Mouse (Mus musculus): Measurements from ENCODE around the gene Uqcc2. TPM values are rescaled to one million over a fixed set of nuclear protein-coding genes. Genes with fewer than 3 reads are reported as not detected.

The Uqcc2 gene
- polyA plus RNA-seq, 2 experiments = 233 to 343 TPM

- H3K36me3 ChIP-seq (ENCODE audit: control insufficient read depth, insufficient read depth, low read length) = no peaks in the 10 kb centered on the region
- no peaks in the 10 kb centered on the region for H3K4me1 ChIP-seq (ENCODE audit: control insufficient read depth, insufficient read depth, low read length)
- no peak overlapping the region for H3K4me3 ChIP-seq (replicated peaks; ENCODE audit: low read length)
- H3K9ac ChIP-seq (ENCODE audit: low read depth, low read length, severe bottlenecking) = no peak overlapping the region
- DNase-seq (ENCODE audit: low spot score) (no peak), ATAC-seq (ENCODE audit: low FRiP score, low read depth) (no peak)
- H3K27ac ChIP-seq (replicated peaks; ENCODE audit: low read depth, low read length) = no peak overlapping the region
- no peaks in the 10 kb centered on the region for H3K27me3 ChIP-seq (ENCODE audit: control insufficient read depth, insufficient read depth, low read length)
- TF ChIP-seq POLR2A (IDR thresholded peaks at IDR 0.05; ENCODE audit: borderline replicate concordance, extremely low read depth, insufficient read depth, insufficient read length) = no peak
- WGBS = 62% methylated on average over 8 of the region's 8 CpGs
- no peak overlapping the region for H3K4me2 ChIP-seq (replicated peaks; ENCODE audit: low read depth, low read length, severe bottlenecking)
- H3K9me3 ChIP-seq (ENCODE audit: control insufficient read depth, low read length) = 0 out of 2 replicates have a peak, but pooled peaks cover 2% of the 10 kb centered on the region
Measured at GRCm38 (mm10) chr17:27082796-27083195, 50.9 kb downstream of the Uqcc2 start.

GRCm38 (mm10) chr17:27081868-27082267 is 51.8 kb downstream of the Uqcc2 start:
- Histone ChIP-seq H3K4me1 (ENCODE audit: control insufficient read depth, insufficient read depth, low read length) (no peaks in the 10 kb centered on the region), H3K9me3 (ENCODE audit: control insufficient read depth, low read length) (0 out of 2 replicates have a peak, but pooled peaks cover 3% of the 10 kb centered on the region), H3K27me3 (ENCODE audit: control insufficient read depth, insufficient read depth, low read length) (no peaks in the 10 kb centered on the region), H3K36me3 (ENCODE audit: control insufficient read depth, insufficient read depth, low read length) (no peaks in the 10 kb centered on the region), H3K9ac (ENCODE audit: low read depth, low read length, severe bottlenecking) (no peak overlapping the region), H3K4me3 (replicated peaks; ENCODE audit: low read length) (no peak overlapping the region), H3K4me2 (replicated peaks; ENCODE audit: low read depth, low read length, severe bottlenecking) (no peak overlapping the region), H3K27ac (replicated peaks; ENCODE audit: low read depth, low read length) (no peak overlapping the region)
- DNase-seq (ENCODE audit: low spot score) (no peak), ATAC-seq (ENCODE audit: low FRiP score, low read depth) (no peak)
- TF ChIP-seq POLR2A (IDR thresholded peaks at IDR 0.05; ENCODE audit: borderline replicate concordance, extremely low read depth, insufficient read depth, insufficient read length) = no peak
- WGBS = 79% methylated on average over 5 of the region's 5 CpGs

GRCm38 (mm10) chr17:27078499-27078898 is 55.2 kb downstream of the Uqcc2 start:
- WGBS = 78% methylated on average over 6 of the region's 6 CpGs
- ATAC-seq (ENCODE audit: low FRiP score, low read depth) = no peak

GRCm38 (mm10) chr17:27077920-27078319 is 55.8 kb downstream of the Uqcc2 start:
- 81% methylated on average over 6 of the region's 6 CpGs for WGBS
- Histone ChIP-seq H3K4me2 (replicated peaks; ENCODE audit: low read depth, low read length, severe bottlenecking) (no peak overlapping the region), H3K36me3 (ENCODE audit: control insufficient read depth, insufficient read depth, low read length) (0 out of 2 replicates have a peak, but pooled peaks cover 2% of the 10 kb centered on the region), H3K27ac (replicated peaks; ENCODE audit: low read depth, low read length) (no peak overlapping the region), H3K9ac (ENCODE audit: low read depth, low read length, severe bottlenecking) (no peak overlapping the region), H3K4me3 (replicated peaks; ENCODE audit: low read length) (no peak overlapping the region), H3K4me1 (ENCODE audit: control insufficient read depth, insufficient read depth, low read length) (0 out of 2 replicates have a peak, but pooled peaks cover 4% of the 10 kb centered on the region), H3K9me3 (ENCODE audit: control insufficient read depth, low read length) (0 out of 2 replicates have a peak, but pooled peaks cover 3% of the 10 kb centered on the region), H3K27me3 (ENCODE audit: control insufficient read depth, insufficient read depth, low read length) (no peaks in the 10 kb centered on the region)
- ATAC-seq (ENCODE audit: low FRiP score, low read depth) (no peak), DNase-seq (ENCODE audit: low spot score) (no peak)
- TF ChIP-seq POLR2A (IDR thresholded peaks at IDR 0.05; ENCODE audit: borderline replicate concordance, extremely low read depth, insufficient read depth, insufficient read length) = no peak

More at GRCm38 (mm10) chr17:27078499-27078898, 55.2 kb downstream of the Uqcc2 start:
- Histone ChIP-seq H3K4me1 (ENCODE audit: control insufficient read depth, insufficient read depth, low read length) (0 out of 2 replicates have a peak, but pooled peaks cover 4% of the 10 kb centered on the region), H3K4me2 (replicated peaks; ENCODE audit: low read depth, low read length, severe bottlenecking) (no peak overlapping the region), H3K36me3 (ENCODE audit: control insufficient read depth, insufficient read depth, low read length) (0 out of 2 replicates have a peak, but pooled peaks cover 2% of the 10 kb centered on the region), H3K27me3 (ENCODE audit: control insufficient read depth, insufficient read depth, low read length) (no peaks in the 10 kb centered on the region), H3K9me3 (ENCODE audit: control insufficient read depth, low read length) (0 out of 2 replicates have a peak, but pooled peaks cover 3% of the 10 kb centered on the region), H3K9ac (ENCODE audit: low read depth, low read length, severe bottlenecking) (no peak overlapping the region), H3K27ac (replicated peaks; ENCODE audit: low read depth, low read length) (no peak overlapping the region), H3K4me3 (replicated peaks; ENCODE audit: low read length) (no peak overlapping the region)
- DNase-seq (ENCODE audit: low spot score) = no peak
- no peak for TF ChIP-seq POLR2A (IDR thresholded peaks at IDR 0.05; ENCODE audit: borderline replicate concordance, extremely low read depth, insufficient read depth, insufficient read length)

- WGBS = 98% methylated on average over 7 of the region's 7 CpGs
Measured at GRCm38 (mm10) chr17:27077133-27077532, 56.6 kb downstream of the Uqcc2 start.

More at GRCm38 (mm10) chr17:27077133-27077532, 56.6 kb downstream of the Uqcc2 start:
- Histone ChIP-seq H3K4me2 (replicated peaks; ENCODE audit: low read depth, low read length, severe bottlenecking) (no peak overlapping the region), H3K27ac (replicated peaks; ENCODE audit: low read depth, low read length) (no peak overlapping the region), H3K9me3 (ENCODE audit: control insufficient read depth, low read length) (0 out of 2 replicates have a peak, but pooled peaks cover 3% of the 10 kb centered on the region), H3K4me1 (ENCODE audit: control insufficient read depth, insufficient read depth, low read length) (0 out of 2 replicates have a peak, but pooled peaks cover 4% of the 10 kb centered on the region), H3K36me3 (ENCODE audit: control insufficient read depth, insufficient read depth, low read length) (0 out of 2 replicates have a peak, but pooled peaks cover 2% of the 10 kb centered on the region), H3K27me3 (ENCODE audit: control insufficient read depth, insufficient read depth, low read length) (no peaks in the 10 kb centered on the region), H3K4me3 (replicated peaks; ENCODE audit: low read length) (no peak overlapping the region), H3K9ac (ENCODE audit: low read depth, low read length, severe bottlenecking) (no peak overlapping the region)
- no peak for DNase-seq (ENCODE audit: low spot score)
- ATAC-seq (ENCODE audit: low FRiP score, low read depth) = no peak
- no peak for TF ChIP-seq POLR2A (IDR thresholded peaks at IDR 0.05; ENCODE audit: borderline replicate concordance, extremely low read depth, insufficient read depth, insufficient read length)
